ENCODE assay signal across 36 mouse cellular contexts in the genomic region with DNA sequence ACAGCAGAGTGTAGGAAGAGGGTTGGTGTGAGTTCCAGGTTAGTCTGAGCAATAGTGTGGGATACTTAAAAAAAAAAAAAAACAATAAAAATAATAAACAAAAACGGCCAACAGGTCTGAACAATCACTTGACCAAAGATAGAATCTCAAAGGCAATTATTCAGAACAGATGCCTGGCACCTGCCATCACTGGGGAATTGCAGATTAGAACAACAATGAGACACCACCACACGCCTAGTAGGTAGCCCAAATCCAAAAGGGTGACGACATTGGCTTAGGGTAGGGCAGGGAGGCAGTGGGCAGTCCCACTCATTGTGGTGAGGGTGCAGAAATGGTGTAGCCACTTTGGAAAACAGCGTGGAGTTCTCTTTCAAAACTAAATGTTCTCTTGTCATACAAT. TPM values are rescaled to one million over a fixed set of nuclear protein-coding genes. Genes with fewer than 3 reads are reported as not detected.
DNase-seq lines count a peak whose midpoint lies in the region; ATAC-seq and TF ChIP-seq lines count a peak whose summit lies in the region.
"Had no signal": no experiment of that assay in that cellular context is flagged by ENCODE, and none has a peak within 500 bp of the region (broad histone marks: within the 10 kb centered on the region; RNA-seq: fewer than 3 reads in every experiment).

No protein-coding gene starts in this region.

- peak; percentile 3 for DNase-seq in thymus, postnatal 4 days
- DNase-seq in thymus, postnatal 0 days (ENCODE audit: low spot score): no peak
- no peak for DNase-seq in liver, postnatal 0 days
- no peak for DNase-seq in heart, postnatal 4 days
- DNase-seq in natural killer cell, adult 2 months (ENCODE audit: low spot score in 2 of 2): no peak
- DNase-seq: adrenal gland, postnatal 10 days; B cell, adult 2 months; cerebellum, adult 18-20 months; cerebellum, postnatal 10 days; forebrain, postnatal 0 days; gastrocnemius, postnatal 14 days; heart, postnatal 14 days; kidney, adult 2 months; kidney, postnatal 36 days; lung, embryonic 14.5 days; right cerebral cortex, postnatal 14 days; thymus, postnatal 25 days had no signal

- H3K4me3 ChIP-seq in bone marrow macrophage, adult 2 months (ENCODE audit: insufficient read depth, low read length): peak overlapping the region; percentile 38
- H3K4me3 ChIP-seq in liver, postnatal 0 days (ENCODE audit: low read depth, low read length): no peak overlapping the region
- H3K4me3 ChIP-seq: forebrain, embryonic 12.5 days; layer of hippocampus, adult 2 months; limb, embryonic 13.5 days; midbrain, embryonic 13.5 days; stomach, embryonic 15.5 days had no signal

- WGBS in liver, postnatal 0 days (ENCODE audit: insufficient replicate concordance): 74% methylated on average over 4 of the region's 4 CpGs

- no peaks in the 10 kb centered on the region for H3K9me3 ChIP-seq in liver, postnatal 0 days (ENCODE audit: low read length)
- H3K9me3 ChIP-seq: forebrain, embryonic 12.5 days; limb, embryonic 13.5 days; midbrain, embryonic 13.5 days; stomach, embryonic 15.5 days had no signal

- H3K27ac ChIP-seq in bone marrow macrophage, adult 2 months (ENCODE audit: insufficient read depth, low read depth, low read length): peak overlapping the region; percentile 98
- peak overlapping the region; percentile 84 for H3K27ac ChIP-seq in liver, postnatal 0 days (ENCODE audit: low read depth)
- H3K27ac ChIP-seq: forebrain, embryonic 12.5 days; limb, embryonic 13.5 days; midbrain, embryonic 13.5 days; stomach, embryonic 15.5 days had no signal

- no peak overlapping the region for H3K9ac ChIP-seq in liver, postnatal 0 days (replicated peaks)
- H3K9ac ChIP-seq: forebrain, embryonic 12.5 days; forebrain, postnatal 0 days; limb, embryonic 13.5 days; lung, embryonic 14.5 days; midbrain, embryonic 13.5 days; stomach, embryonic 15.5 days had no signal

- TF ChIP-seq POLR2A in bone marrow macrophage, adult 2 months (IDR thresholded peaks at IDR 0.05; ENCODE audit: borderline replicate concordance, low read depth, low read length): no peak

- TF ChIP-seq EP300 in liver, postnatal 0 days (IDR thresholded peaks at IDR 0.05; ENCODE audit: low read depth): no peak

- H3K36me3 ChIP-seq in liver, postnatal 0 days (replicated peaks; ENCODE audit: insufficient read depth, low read length): 0 out of 2 replicates have a peak, but pooled peaks cover 1% of the 10 kb centered on the region
- H3K36me3 ChIP-seq: forebrain, embryonic 12.5 days; limb, embryonic 13.5 days; midbrain, embryonic 13.5 days; stomach, embryonic 15.5 days had no signal

- H3K4me2 ChIP-seq in liver, postnatal 0 days (ENCODE audit: low read depth, low read length): peak overlapping the region; percentile 10
- H3K4me2 ChIP-seq: forebrain, embryonic 12.5 days; limb, embryonic 13.5 days; lung, embryonic 14.5 days; midbrain, embryonic 13.5 days; stomach, embryonic 15.5 days had no signal

- no peak for TF ChIP-seq CTCF in bone marrow macrophage, adult 2 months (IDR thresholded peaks at IDR 0.05; ENCODE audit: low read depth, low read length)
- TF ChIP-seq CTCF in liver, postnatal 0 days (IDR thresholded peaks at IDR 0.05; ENCODE audit: low read depth): no peak

- peaks cover 80% of the 10 kb centered on the region for H3K4me1 ChIP-seq in bone marrow macrophage, adult 2 months (ENCODE audit: control insufficient read depth, insufficient read depth, low read length)
- H3K4me1 ChIP-seq in liver, postnatal 0 days (ENCODE audit: insufficient read depth): peaks cover 50% of the 10 kb centered on the region

- no peak for ATAC-seq in liver, postnatal 0 days
- ATAC-seq: forebrain, postnatal 0 days; hindbrain, embryonic 16.5 days; midbrain, embryonic 13.5 days had no signal

- no peaks in the 10 kb centered on the region for H3K27me3 ChIP-seq in liver, postnatal 0 days (ENCODE audit: insufficient read depth, low read length)
- H3K27me3 ChIP-seq: CH12.LX; limb, embryonic 13.5 days; midbrain, embryonic 13.5 days; stomach, embryonic 15.5 days had no signal

RNA-seq across cellular contexts. Expression of a gene that starts 3.8 kb away (rescaled TPM):
- 395 and 403 TPM in 2 replicates for polyA plus RNA-seq in thymus, postnatal 0 days (2015; fragmentation: Nextera tagmentation; extraction: Ambion mirVana)
- polyA plus RNA-seq in bone marrow macrophage, adult 2 months (2012; ENCODE audit: insufficient read depth, insufficient read length, missing spikeins): 2,800 and 3,060 TPM in 2 replicates
- polyA plus RNA-seq in liver, postnatal 0 days (2015; fragmentation: Nextera tagmentation; extraction: Ambion mirVana): 311 and 324 TPM in 2 replicates
- 100 to 1,000 TPM; 344 to 370 TPM for total RNA-seq in heart, postnatal 4 days (2021)

RNA-seq across cellular contexts. Expression of a gene that starts 9.1 kb away (rescaled TPM):
- polyA plus RNA-seq in thymus, postnatal 0 days (2015; fragmentation: Nextera tagmentation; extraction: Ambion mirVana): 5.1 TPM in 1 of 2 replicates, not detected in the other
- 1.1 TPM in 1 of 2 replicates, not detected in the other for polyA plus RNA-seq in bone marrow macrophage, adult 2 months (2012; ENCODE audit: insufficient read depth, insufficient read length, missing spikeins)
- not detected in 2 replicates for polyA plus RNA-seq in liver, postnatal 0 days (2015; fragmentation: Nextera tagmentation; extraction: Ambion mirVana)
- total RNA-seq in heart, postnatal 4 days (2021): 1 to 10 TPM in 1 of 2 experiments, under 1 TPM in 1; 0.43 to 1.7 TPM
- total RNA-seq: megakaryocyte-erythroid progenitor cell, adult 5-6 weeks had no signal
- polyA plus RNA-seq: forebrain, postnatal 0 days; heart, embryonic 14.5 days; hindbrain, embryonic 11.5 days; intestine, embryonic 14.5 days; limb, embryonic 13.5 days; lung, embryonic 14.5 days; midbrain, embryonic 13.5 days; small intestine, adult 2 months had no signal

RNA-seq across cellular contexts. Expression of a gene that starts 18.1 kb away (rescaled TPM):
- polyA plus RNA-seq in thymus, postnatal 0 days (2015; fragmentation: Nextera tagmentation; extraction: Ambion mirVana): 8.5 and 10.6 TPM in 2 replicates
- polyA plus RNA-seq in bone marrow macrophage, adult 2 months (2012; ENCODE audit: insufficient read depth, insufficient read length, missing spikeins): 0.59 TPM in 1 of 2 replicates, not detected in the other
- polyA plus RNA-seq in liver, postnatal 0 days (2015; fragmentation: Nextera tagmentation; extraction: Ambion mirVana): 2.1 and 2.2 TPM in 2 replicates
- total RNA-seq in heart, postnatal 4 days (2021): 1 to 10 TPM; 2.0 TPM
- total RNA-seq: CH12.LX; megakaryocyte-erythroid progenitor cell, adult 5-6 weeks had no signal

RNA-seq across cellular contexts. Expression of a gene that starts 43.0 kb away (rescaled TPM):
- polyA plus RNA-seq in thymus, postnatal 0 days (2015; fragmentation: Nextera tagmentation; extraction: Ambion mirVana): 0.34 and 0.75 TPM in 2 replicates
- 5.6 TPM in 2 replicates for polyA plus RNA-seq in bone marrow macrophage, adult 2 months (2012; ENCODE audit: insufficient read depth, insufficient read length, missing spikeins)
- polyA plus RNA-seq in liver, postnatal 0 days (2015; fragmentation: Nextera tagmentation; extraction: Ambion mirVana): not detected in 2 replicates
- total RNA-seq in heart, postnatal 4 days (2021): not detected
- total RNA-seq: adrenal gland, postnatal 10 days; CH12.LX; forebrain, postnatal 0 days; gastrocnemius, postnatal 14 days; granulocyte monocyte progenitor cell, adult 5-6 weeks; heart, postnatal 14 days; layer of hippocampus, adult 2 months; layer of hippocampus, postnatal 25 days; left cerebral cortex, adult 8-10 months; left cerebral cortex, postnatal 36 days; megakaryocyte-erythroid progenitor cell, adult 5-6 weeks had no signal
- polyA plus RNA-seq: cortical plate, adult 2 months; forebrain, embryonic 12.5 days; forebrain, postnatal 0 days; heart, embryonic 14.5 days; hindbrain, embryonic 11.5 days; hindbrain, embryonic 16.5 days; lung, embryonic 14.5 days; midbrain, embryonic 13.5 days; neural tube, embryonic 14.5 days had no signal

RNA-seq across cellular contexts. Expression of a gene that starts 50.0 kb away (rescaled TPM):
- 14.1 and 14.3 TPM in 2 replicates for polyA plus RNA-seq in thymus, postnatal 0 days (2015; fragmentation: Nextera tagmentation; extraction: Ambion mirVana)
- polyA plus RNA-seq in bone marrow macrophage, adult 2 months (2012; ENCODE audit: insufficient read depth, insufficient read length, missing spikeins): 10.2 and 13.8 TPM in 2 replicates
- polyA plus RNA-seq in liver, postnatal 0 days (2015; fragmentation: Nextera tagmentation; extraction: Ambion mirVana): 6.9 and 72.7 TPM in 2 replicates
- total RNA-seq in heart, postnatal 4 days (2021): 10 to 100 TPM in 1 of 2 experiments, 1 to 10 TPM in 1; 6.6 to 16.4 TPM
- total RNA-seq: layer of hippocampus, adult 2 months had no signal
